Mouse (Mus musculus) mouse trophoblast stem cell (cell line): ENCODE results near the gene Cep55.

Experiments used
- in situ Hi-C, 2 experiments: fragments of 300-500 bp; cut with MseI, MboI; formaldehyde crosslinking; loops; 2 replicates in 1 of 2; 3 replicates in 1 of 2; pipeline ENCODE4 v1.15.1; 2025

Cep55 gene

DNA sequence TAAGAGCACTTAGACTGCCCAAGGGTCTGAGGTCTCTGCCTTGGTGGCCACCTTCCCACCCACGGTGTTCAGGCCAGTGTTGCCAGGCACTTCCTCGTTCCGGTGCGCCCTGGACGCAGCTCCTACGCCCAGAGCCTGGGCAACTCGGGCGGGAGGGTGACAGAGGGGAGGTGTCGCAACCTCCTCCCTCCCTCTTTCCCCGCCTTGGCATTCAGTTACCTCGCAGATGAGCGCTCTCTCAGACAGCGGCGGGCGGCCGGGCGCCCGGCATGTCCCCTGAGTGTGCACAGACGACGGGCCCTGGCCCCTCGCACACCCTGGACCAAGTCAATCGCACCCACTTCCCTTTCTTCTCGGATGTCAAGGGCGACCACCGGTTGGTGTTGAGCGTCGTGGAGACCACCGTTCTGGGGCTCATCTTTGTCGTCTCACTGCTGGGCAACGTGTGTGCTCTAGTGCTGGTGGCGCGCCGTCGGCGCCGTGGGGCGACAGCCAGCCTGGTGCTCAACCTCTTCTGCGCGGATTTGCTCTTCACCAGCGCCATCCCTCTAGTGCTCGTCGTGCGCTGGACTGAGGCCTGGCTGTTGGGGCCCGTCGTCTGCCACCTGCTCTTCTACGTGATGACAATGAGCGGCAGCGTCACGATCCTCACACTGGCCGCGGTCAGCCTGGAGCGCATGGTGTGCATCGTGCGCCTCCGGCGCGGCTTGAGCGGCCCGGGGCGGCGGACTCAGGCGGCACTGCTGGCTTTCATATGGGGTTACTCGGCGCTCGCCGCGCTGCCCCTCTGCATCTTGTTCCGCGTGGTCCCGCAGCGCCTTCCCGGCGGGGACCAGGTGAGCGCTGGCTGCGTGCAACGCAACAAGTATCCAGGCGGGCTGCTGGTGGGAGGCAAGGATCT, 42.3 kb downstream of the Cep55 start, which contains the start of gene Ffar4:
Ffar4 (plus strand) TSS at position 214 of the 901 bp plus-strand sequence.
- in situ Hi-C loops, result no loop called here

DNA sequence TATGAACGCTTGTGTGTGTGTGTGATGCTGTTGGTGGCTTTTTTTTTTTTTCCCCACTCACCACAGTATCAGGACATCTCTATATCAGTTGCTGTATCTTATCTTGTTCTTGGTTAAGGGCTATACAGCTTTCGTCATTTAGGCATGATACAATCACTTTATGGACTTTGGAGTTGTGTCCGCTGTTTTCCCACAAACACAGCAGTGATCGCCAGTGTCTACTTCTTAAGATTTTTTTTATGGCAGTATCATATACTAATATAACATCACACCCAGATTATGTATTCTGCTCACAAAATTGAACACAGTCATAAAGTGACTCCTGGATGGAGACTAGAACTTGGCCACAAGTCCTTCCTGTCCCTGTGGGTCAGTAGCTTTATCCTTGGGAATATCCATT, 53.1 kb downstream of the Cep55 start:
- in situ Hi-C loops, result no loop called here

DNA sequence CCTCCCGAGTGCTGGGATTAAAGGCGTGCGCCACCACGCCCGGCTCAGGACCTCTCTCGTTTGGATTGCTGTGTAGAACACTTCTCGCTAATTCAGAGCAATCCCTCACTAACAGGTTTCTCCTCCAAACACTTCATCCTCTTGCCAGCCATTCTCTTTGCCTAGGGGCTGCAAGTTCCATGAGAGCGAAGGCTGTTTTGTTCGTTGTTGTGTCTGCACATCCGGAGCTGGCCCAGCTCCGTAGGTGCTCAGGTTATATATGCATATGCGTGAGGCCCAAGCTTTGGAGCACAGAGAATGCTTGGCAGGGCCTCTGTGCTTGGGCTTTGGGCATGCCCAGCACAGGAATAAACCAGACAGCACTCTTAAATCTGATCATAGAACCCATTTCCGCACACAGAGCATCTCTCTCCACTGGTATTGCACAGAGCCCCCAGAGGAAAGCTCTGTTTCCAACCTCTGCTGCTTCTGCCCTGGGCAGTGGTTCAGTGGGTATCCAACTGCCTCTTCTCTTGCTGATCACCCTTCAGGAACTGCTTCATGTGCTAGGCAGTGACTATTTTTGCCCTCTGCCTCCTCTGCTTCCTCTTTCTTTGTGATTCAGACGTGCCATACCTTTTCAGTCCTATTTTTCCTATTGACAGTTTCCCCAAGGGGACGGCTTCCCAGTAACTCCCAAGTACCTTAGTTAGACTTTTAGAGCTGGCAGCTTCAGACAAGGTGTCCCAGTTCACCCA, 54.9 kb downstream of the Cep55 start:
- in situ Hi-C loops, result no loop called here

DNA sequence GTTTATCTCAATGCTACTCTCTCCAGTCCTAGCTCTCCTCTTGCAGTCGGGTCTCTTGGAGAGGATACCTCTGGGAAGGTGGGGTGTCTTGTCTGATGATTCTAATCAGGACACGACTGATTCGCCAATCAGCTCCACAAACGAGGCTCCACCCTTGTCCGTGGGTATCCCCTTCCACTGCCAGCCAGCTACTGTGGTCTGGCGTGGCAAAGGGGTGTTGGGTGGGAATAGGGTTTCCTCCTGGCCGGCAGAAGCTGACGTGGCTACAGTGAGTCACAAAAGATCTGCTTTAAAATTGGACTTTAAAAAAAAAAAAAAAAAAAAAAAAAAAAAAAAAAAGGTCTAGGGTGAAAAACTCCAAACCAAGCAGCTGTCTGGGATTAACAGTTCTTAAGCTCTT, 56.2 kb downstream of the Cep55 start:
- in situ Hi-C loops, result no loop called here

DNA sequence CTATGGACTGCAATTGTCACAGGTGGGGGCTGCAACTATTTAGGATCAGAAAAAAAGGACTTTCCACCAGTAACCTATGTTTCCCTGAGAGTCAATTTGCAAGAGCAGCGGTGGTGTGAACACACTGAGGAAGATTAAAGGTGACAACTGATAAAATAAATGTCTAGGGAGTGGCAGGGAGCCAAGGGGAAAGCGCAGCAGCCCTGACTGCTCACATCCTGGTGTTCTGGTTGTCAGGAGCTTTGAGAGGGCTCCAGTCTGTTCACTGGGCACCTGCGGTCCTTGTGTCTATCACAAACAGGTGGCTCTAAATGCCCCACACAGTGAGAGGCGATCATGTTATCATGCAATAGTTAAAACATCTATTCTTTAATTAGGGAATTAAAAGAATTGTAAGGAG, 57.8 kb downstream of the Cep55 start:
- in situ Hi-C loops, result no loop called here

DNA sequence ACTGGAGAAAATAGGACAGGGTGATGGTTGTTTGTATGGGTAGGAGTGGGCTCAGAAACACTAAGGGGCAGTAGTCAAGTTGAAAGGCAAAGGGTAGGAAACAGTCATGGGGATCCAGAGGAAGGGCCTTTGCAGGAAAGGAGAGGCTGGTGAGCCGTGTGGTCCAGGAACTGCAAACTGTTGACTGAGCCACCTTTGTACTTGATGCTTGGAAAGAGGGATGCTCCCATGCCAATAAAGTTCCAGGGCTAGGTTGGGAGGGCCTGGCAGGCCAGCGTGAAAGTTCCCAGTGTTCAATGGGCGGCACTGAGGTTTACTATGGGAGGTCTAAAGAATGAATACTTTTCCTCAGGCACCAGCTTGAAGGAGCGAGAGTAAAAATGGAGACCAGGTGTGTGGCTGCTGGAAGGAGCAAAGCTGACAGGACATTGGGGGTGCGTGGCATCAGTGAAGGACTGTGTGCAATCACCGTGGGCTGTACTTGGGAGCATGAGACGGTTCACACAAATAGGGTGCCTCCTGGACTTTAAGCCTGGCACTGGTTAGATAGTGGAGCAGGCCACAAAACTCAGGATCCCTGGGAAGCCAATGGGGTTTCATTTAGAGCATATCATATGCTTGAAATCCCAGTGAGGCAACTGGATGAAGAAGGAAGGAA, 60.2 kb downstream of the Cep55 start:
- in situ Hi-C loops, result no loop called here

DNA sequence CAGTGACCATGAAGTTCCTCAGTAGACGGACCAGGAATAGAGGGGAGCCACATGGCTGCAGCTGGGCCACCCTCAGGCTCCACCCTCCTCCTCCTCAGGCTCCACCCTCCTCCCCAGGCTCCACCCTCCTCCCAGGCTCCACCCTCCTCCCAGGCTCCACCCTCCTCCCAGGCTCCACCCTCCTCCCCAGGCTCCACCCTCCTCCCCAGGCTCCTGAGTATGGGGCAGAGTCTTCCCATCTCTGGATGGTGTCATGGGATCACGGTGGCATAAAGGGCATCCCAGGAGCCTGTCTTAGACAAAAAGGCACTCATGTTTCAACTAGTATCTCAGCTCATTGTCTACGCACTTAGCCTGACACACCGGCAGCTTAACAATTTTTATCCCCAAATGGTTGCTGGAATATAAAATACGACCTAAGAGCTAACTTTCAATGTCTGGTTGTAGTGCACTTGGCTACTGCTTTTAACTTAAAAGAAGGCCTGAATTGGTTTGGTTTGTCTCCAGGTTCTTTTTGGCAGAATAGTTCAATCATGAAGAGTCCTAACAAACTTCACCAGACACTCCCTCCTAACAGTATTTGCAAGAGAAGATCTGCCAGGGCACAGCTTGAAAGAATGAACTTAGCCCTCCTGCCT, 65.4 kb downstream of the Cep55 start:
- in situ Hi-C loops, result no loop called here

DNA sequence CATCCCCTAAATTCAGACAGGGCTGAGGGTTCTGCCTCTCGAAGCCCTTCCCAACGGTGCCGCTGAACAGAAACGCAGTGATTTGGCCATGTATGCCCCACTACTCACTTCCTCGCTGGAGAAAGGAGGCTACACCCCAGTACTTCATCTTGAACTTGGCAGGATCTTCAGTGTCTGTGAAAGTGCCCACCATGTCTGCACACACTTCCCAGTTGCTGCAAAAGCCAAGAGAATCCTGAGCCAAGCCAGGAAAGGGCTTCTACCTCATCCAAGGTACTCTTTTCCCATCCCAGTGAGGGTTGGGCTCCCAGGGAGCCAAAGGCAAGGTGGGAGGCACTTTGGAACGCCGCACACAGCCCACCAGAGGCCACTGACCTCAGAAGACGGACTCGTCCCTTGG, 69.1 kb downstream of the Cep55 start:
- in situ Hi-C loops, result no loop called here
